Comparison of ENCODE assay signal across 26 mouse cellular contexts in the genomic region with DNA sequence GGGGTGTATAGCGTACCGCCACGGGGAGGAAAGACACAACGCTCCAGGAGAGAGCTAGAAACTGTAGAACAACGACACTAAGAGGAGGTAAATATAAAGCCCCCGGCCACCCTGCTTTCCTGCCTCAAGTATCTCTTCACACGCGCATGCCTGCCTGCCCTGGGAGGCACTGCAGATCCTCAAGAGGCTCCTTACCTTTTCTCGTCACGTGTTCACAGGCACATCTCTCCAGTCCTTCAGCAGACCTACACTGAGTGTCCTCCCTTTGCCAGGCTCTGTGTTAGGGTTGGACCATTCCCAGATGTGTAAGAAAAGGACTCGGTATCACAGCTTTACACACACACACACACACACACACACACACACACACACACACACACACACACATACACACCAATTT. TPM values are rescaled to one million over a fixed set of nuclear protein-coding genes. Genes with fewer than 3 reads are reported as not detected.
A peak's percentile ranks its signal among the peaks of the same experiment; 100 is the strongest.
DNase-seq lines count a peak whose midpoint lies in the region; ATAC-seq and TF ChIP-seq lines count a peak whose summit lies in the region.
"Had no signal": no experiment of that assay in that cellular context is flagged by ENCODE, and none has a peak within 500 bp of the region (broad histone marks: within the 10 kb centered on the region; RNA-seq: fewer than 3 reads in every experiment).

No protein-coding gene starts in this region.

- DNase-seq in kidney, adult 2 months, result no peak
- no peak for DNase-seq in kidney, postnatal 4 days
- DNase-seq in lung, embryonic 14.5 days, result no peak
- DNase-seq in lung, postnatal 10 days, result no peak
- no peak for DNase-seq in liver, embryonic 13.5 days
- DNase-seq in urinary bladder, postnatal 14 days (ENCODE audit: low spot score), result no peak
- no peak for DNase-seq in right cerebral cortex, postnatal 14 days
- DNase-seq: cerebellum, postnatal 10 days; gastrocnemius, postnatal 25 days; heart, postnatal 4 days; layer of hippocampus, postnatal 36 days; lung, adult 2 months; retina, postnatal 1 day; thymus, adult 18-20 months; thymus, postnatal 25 days had no signal

- no peak overlapping the region for H3K4me3 ChIP-seq in kidney, adult 2 months (ENCODE audit: insufficient read depth, low read depth, low read length)
- H3K4me3 ChIP-seq in lung, embryonic 14.5 days (ENCODE audit: low read depth, low read length), result no peak overlapping the region
- no peak overlapping the region for H3K4me3 ChIP-seq in liver, embryonic 13.5 days (replicated peaks)
- H3K4me3 ChIP-seq: embryonic facial prominence, embryonic 13.5 days; erythroblast, embryonic 14.5 days; forebrain, embryonic 12.5 days; hindbrain, embryonic 13.5 days; midbrain, embryonic 13.5 days; neural tube, embryonic 15.5 days had no signal

- TF ChIP-seq POLR2A in kidney, adult 2 months (IDR thresholded peaks at IDR 0.05; ENCODE audit: low read depth, low read length), result no peak

- H3K4me2 ChIP-seq in lung, embryonic 14.5 days, result no peak overlapping the region
- H3K4me2 ChIP-seq in liver, embryonic 13.5 days, result no peak overlapping the region
- H3K4me2 ChIP-seq: embryonic facial prominence, embryonic 13.5 days; forebrain, embryonic 12.5 days; heart, embryonic 11.5 days; hindbrain, embryonic 13.5 days; midbrain, embryonic 13.5 days; neural tube, embryonic 15.5 days had no signal

- H3K9me3 ChIP-seq in lung, embryonic 14.5 days (ENCODE audit: low read depth, low read length), result no peaks in the 10 kb centered on the region
- no peaks in the 10 kb centered on the region for H3K9me3 ChIP-seq in liver, embryonic 13.5 days (replicated peaks)
- H3K9me3 ChIP-seq: embryonic facial prominence, embryonic 13.5 days; forebrain, embryonic 12.5 days; hindbrain, embryonic 13.5 days; midbrain, embryonic 13.5 days; neural tube, embryonic 15.5 days had no signal

- no peaks in the 10 kb centered on the region for H3K36me3 ChIP-seq in kidney, adult 2 months (ENCODE audit: control insufficient read depth, insufficient read depth, low read length)
- H3K36me3 ChIP-seq in lung, embryonic 14.5 days (ENCODE audit: insufficient read depth), result no peaks in the 10 kb centered on the region
- no peaks in the 10 kb centered on the region for H3K36me3 ChIP-seq in liver, embryonic 13.5 days
- H3K36me3 ChIP-seq: embryonic facial prominence, embryonic 13.5 days; forebrain, embryonic 12.5 days; hindbrain, embryonic 13.5 days; midbrain, embryonic 13.5 days; neural tube, embryonic 15.5 days had no signal

- H3K4me1 ChIP-seq in kidney, adult 2 months (ENCODE audit: control insufficient read depth, insufficient read depth, low read length), result peaks cover 8% of the 10 kb centered on the region; the same call in 1 of the 2 replicates
- H3K4me1 ChIP-seq in lung, embryonic 14.5 days (ENCODE audit: insufficient read depth), result 0 out of 2 replicates have a peak, but pooled peaks cover 15% of the 10 kb centered on the region
- peaks cover 13% of the 10 kb centered on the region for H3K4me1 ChIP-seq in liver, embryonic 13.5 days (replicated peaks)

- WGBS in kidney, adult 2 months, result 91% methylated on average over 11 of the region's 11 CpGs
- 71% methylated on average over 11 of the region's 11 CpGs for WGBS in lung, embryonic 14.5 days
- 71% methylated on average over 11 of the region's 11 CpGs for whole genome bisulfite sequencing in liver, embryonic 13.5 days (ENCODE audit: insufficient replicate concordance)

- peak overlapping the region; percentile 34; the same call in 1 of the 2 replicates for H3K27ac ChIP-seq in kidney, adult 2 months (ENCODE audit: insufficient read depth, low read depth, low read length)
- 0 out of 2 replicates have a peak overlapping the region, but pooled peaks have one; percentile 42 for H3K27ac ChIP-seq in lung, embryonic 14.5 days (ENCODE audit: low read depth)
- H3K27ac ChIP-seq in liver, embryonic 13.5 days, result no peak overlapping the region
- H3K27ac ChIP-seq: embryonic facial prominence, embryonic 13.5 days; forebrain, embryonic 12.5 days; hindbrain, embryonic 13.5 days; kidney, postnatal 0 days; midbrain, embryonic 13.5 days; neural tube, embryonic 15.5 days; stomach, postnatal 0 days had no signal

- H3K9ac ChIP-seq in lung, embryonic 14.5 days, result no peak overlapping the region
- H3K9ac ChIP-seq in liver, embryonic 13.5 days, result no peak overlapping the region
- H3K9ac ChIP-seq: embryonic facial prominence, embryonic 13.5 days; forebrain, embryonic 12.5 days; hindbrain, embryonic 13.5 days; midbrain, embryonic 13.5 days; neural tube, embryonic 15.5 days had no signal

- H3K27me3 ChIP-seq in kidney, adult 2 months (replicated peaks; ENCODE audit: control insufficient read depth, insufficient read depth, low read length), result no peaks in the 10 kb centered on the region
- no peaks in the 10 kb centered on the region for H3K27me3 ChIP-seq in lung, embryonic 14.5 days (ENCODE audit: insufficient read depth, low read length)
- no peaks in the 10 kb centered on the region for H3K27me3 ChIP-seq in liver, embryonic 13.5 days
- H3K27me3 ChIP-seq: embryonic facial prominence, embryonic 13.5 days; forebrain, embryonic 12.5 days; hindbrain, embryonic 13.5 days; midbrain, embryonic 13.5 days; neural tube, embryonic 15.5 days had no signal

- no peak for TF ChIP-seq CTCF in kidney, adult 2 months (conservative IDR thresholded peaks at IDR 0.05; ENCODE audit: insufficient read depth, insufficient read length, low read depth, low read length)
- TF ChIP-seq CTCF in lung, embryonic 14.5 days (IDR thresholded peaks at IDR 0.05; ENCODE audit: low read depth), result no peak

- no peak for ATAC-seq in lung, embryonic 14.5 days (ENCODE audit: insufficient read depth)
- peak; percentile 45; the same call in 1 of the 2 replicates for ATAC-seq in liver, embryonic 13.5 days (ENCODE audit: low read depth)
- ATAC-seq: activated CD4-positive, CD25-positive, alpha-beta regulatory T cell, adult 4 months; intestine, embryonic 16.5 days; midbrain, embryonic 13.5 days had no signal

RNA-seq across cellular contexts. Expression of gene Snx9, which starts 18.1 kb away (rescaled TPM):
- polyA plus RNA-seq in kidney, adult 2 months (2012; rRNA removed), result 55.3 and 56.6 TPM in 2 replicates
- polyA plus RNA-seq in lung, embryonic 14.5 days (2014; fragmentation: Nextera tagmentation; extraction: Ambion mirVana), result 37.0 and 38.8 TPM in 2 replicates
- 12.2 and 14.1 TPM in 2 replicates for polyA plus RNA-seq in liver, embryonic 13.5 days (2015; fragmentation: Nextera tagmentation; extraction: Ambion mirVana)
